Mouse (Mus musculus): ENCODE results near the gene Nutm1. TPM values are rescaled to one million over a fixed set of nuclear protein-coding genes. Genes with fewer than 3 reads are reported as not detected.

Nutm1 gene
- polyA plus RNA-seq, 1 experiment from 2014 or later: 0.05 TPM

GRCm38 (mm10) chr2:112247323-112247722, 11.8 kb downstream of the Nutm1 start:
- ATAC-seq (replicated peaks; ENCODE audit: low FRiP score): no peak
- H3K4me2 ChIP-seq (ENCODE audit: low read depth, low read length, severe bottlenecking): no peak overlapping the region
- no peaks in the 10 kb centered on the region for H3K27me3 ChIP-seq (ENCODE audit: control insufficient read depth, insufficient read depth, low read length)
- H3K27ac ChIP-seq (ENCODE audit: low read depth, low read length): no peak overlapping the region
- no peaks in the 10 kb centered on the region for H3K9me3 ChIP-seq (ENCODE audit: control insufficient read depth, low read length)
- WGBS: 87% methylated on average over 10 of the region's 10 CpGs
- no peak for DNase-seq (ENCODE audit: low spot score)
- no peaks in the 10 kb centered on the region for H3K36me3 ChIP-seq (ENCODE audit: control insufficient read depth, insufficient read depth, low read length)
- H3K4me3 ChIP-seq (ENCODE audit: low read depth, low read length): no peak overlapping the region
- H3K9ac ChIP-seq (ENCODE audit: low read length): no peak overlapping the region
- no peaks in the 10 kb centered on the region for H3K4me1 ChIP-seq (replicated peaks; ENCODE audit: control insufficient read depth, insufficient read depth, low read length)

DNA sequence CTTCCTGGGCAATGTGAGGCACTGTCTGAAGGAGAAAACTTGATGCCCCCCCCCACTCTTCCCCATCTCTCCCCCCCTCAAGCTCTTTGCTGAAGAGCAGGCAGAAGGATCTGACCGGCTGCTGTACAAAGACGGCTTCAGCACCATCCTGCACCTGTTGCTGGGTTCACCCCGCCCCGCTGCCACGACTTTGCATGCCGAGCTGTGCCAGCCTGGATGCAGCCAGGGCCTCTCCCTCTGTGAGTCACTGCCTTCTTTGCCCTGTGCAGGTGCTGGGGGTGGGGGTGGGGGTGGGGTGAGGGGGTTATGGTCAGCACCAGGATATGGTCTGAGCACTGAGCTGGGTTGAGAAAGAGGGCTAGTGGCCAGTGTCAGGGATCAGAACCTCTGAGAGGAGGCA, 12.9 kb downstream of the Nutm1 start:
- Histone ChIP-seq H3K4me3 (ENCODE audit: low read depth, low read length) (no peak overlapping the region), H3K9me3 (ENCODE audit: control insufficient read depth, low read length) (no peaks in the 10 kb centered on the region), H3K4me2 (ENCODE audit: low read depth, low read length, severe bottlenecking) (no peak overlapping the region), H3K27ac (ENCODE audit: low read depth, low read length) (no peak overlapping the region), H3K36me3 (ENCODE audit: control insufficient read depth, insufficient read depth, low read length) (no peaks in the 10 kb centered on the region), H3K9ac (ENCODE audit: low read length) (no peak overlapping the region), H3K4me1 (replicated peaks; ENCODE audit: control insufficient read depth, insufficient read depth, low read length) (no peaks in the 10 kb centered on the region; the same call in 1 of the 2 replicates), H3K27me3 (ENCODE audit: control insufficient read depth, insufficient read depth, low read length) (no peaks in the 10 kb centered on the region)
- ATAC-seq (replicated peaks; ENCODE audit: low FRiP score) (no peak), DNase-seq (ENCODE audit: low spot score) (no peak)
- 87% methylated on average over 6 of the region's 6 CpGs for WGBS

- Histone ChIP-seq H3K9ac (ENCODE audit: low read length) (no peak overlapping the region), H3K4me1 (replicated peaks; ENCODE audit: control insufficient read depth, insufficient read depth, low read length) (no peaks in the 10 kb centered on the region; the same call in none of the 2 replicates), H3K4me3 (ENCODE audit: low read depth, low read length) (no peak overlapping the region), H3K36me3 (ENCODE audit: control insufficient read depth, insufficient read depth, low read length) (no peaks in the 10 kb centered on the region), H3K27ac (ENCODE audit: low read depth, low read length) (no peak overlapping the region), H3K4me2 (ENCODE audit: low read depth, low read length, severe bottlenecking) (no peak overlapping the region), H3K9me3 (ENCODE audit: control insufficient read depth, low read length) (no peaks in the 10 kb centered on the region), H3K27me3 (ENCODE audit: control insufficient read depth, insufficient read depth, low read length) (no peaks in the 10 kb centered on the region)
- no peak for ATAC-seq (replicated peaks; ENCODE audit: low FRiP score)
- 89% methylated on average over 5 of the region's 5 CpGs for WGBS
- no peak for DNase-seq (ENCODE audit: low spot score)
Observed at GRCm38 (mm10) chr2:112245307-112245706, 13.8 kb downstream of the Nutm1 start.

GRCm38 (mm10) chr2:112241787-112242186, 17.3 kb downstream of the Nutm1 start:
- Histone ChIP-seq H3K27me3 (ENCODE audit: control insufficient read depth, insufficient read depth, low read length) (no peaks in the 10 kb centered on the region), H3K4me1 (replicated peaks; ENCODE audit: control insufficient read depth, insufficient read depth, low read length) (no peaks in the 10 kb centered on the region; the same call in none of the 2 replicates), H3K9ac (ENCODE audit: low read length) (no peak overlapping the region), H3K4me2 (ENCODE audit: low read depth, low read length, severe bottlenecking) (no peak overlapping the region), H3K36me3 (ENCODE audit: control insufficient read depth, insufficient read depth, low read length) (no peaks in the 10 kb centered on the region), H3K27ac (ENCODE audit: low read depth, low read length) (no peak overlapping the region), H3K9me3 (ENCODE audit: control insufficient read depth, low read length) (no peaks in the 10 kb centered on the region), H3K4me3 (ENCODE audit: low read depth, low read length) (no peak overlapping the region)
- DNase-seq (ENCODE audit: low spot score) (no peak), ATAC-seq (replicated peaks; ENCODE audit: low FRiP score) (no peak)
- WGBS: 82% methylated on average over 14 of the region's 14 CpGs

GRCm38 (mm10) chr2:112239935-112240721, 19.0 kb downstream of the Nutm1 start:
- Histone ChIP-seq H3K27me3 (ENCODE audit: control insufficient read depth, insufficient read depth, low read length) (no peaks in the 10 kb centered on the region), H3K36me3 (ENCODE audit: control insufficient read depth, insufficient read depth, low read length) (no peaks in the 10 kb centered on the region), H3K27ac (ENCODE audit: low read depth, low read length) (peak overlapping the region; percentile 93), H3K9me3 (ENCODE audit: control insufficient read depth, low read length) (no peaks in the 10 kb centered on the region), H3K9ac (ENCODE audit: low read length) (peak overlapping the region; percentile 80), H3K4me3 (ENCODE audit: low read depth, low read length) (peak overlapping the region; percentile 63), H3K4me2 (ENCODE audit: low read depth, low read length, severe bottlenecking) (peak overlapping the region; percentile 81), H3K4me1 (replicated peaks; ENCODE audit: control insufficient read depth, insufficient read depth, low read length) (no peaks in the 10 kb centered on the region; the same call in none of the 2 replicates)
- WGBS: under 1% methylated on average over 27 of the region's 28 CpGs
- peak; percentile 71 for DNase-seq (ENCODE audit: low spot score)
- ATAC-seq (replicated peaks; ENCODE audit: low FRiP score): peak; percentile 70

GRCm38 (mm10) chr2:112239212-112239934, 19.7 kb downstream of the Nutm1 start, which contains the start of gene Lpcat4:
Gene Lpcat4, plus strand, starts transcription at chr2:112239468.
- Histone ChIP-seq H3K4me1 (replicated peaks; ENCODE audit: control insufficient read depth, insufficient read depth, low read length) (no peaks in the 10 kb centered on the region; the same call in none of the 2 replicates), H3K9ac (ENCODE audit: low read length) (peak within 1 kb of the TSS; percentile 80), H3K4me3 (ENCODE audit: low read depth, low read length) (peak within 1 kb of the TSS; percentile 63), H3K27me3 (ENCODE audit: control insufficient read depth, insufficient read depth, low read length) (no peaks in the 10 kb centered on the region), H3K27ac (ENCODE audit: low read depth, low read length) (peak within 1 kb of the TSS; percentile 93), H3K4me2 (ENCODE audit: low read depth, low read length, severe bottlenecking) (peak within 1 kb of the TSS; percentile 81), H3K9me3 (ENCODE audit: control insufficient read depth, low read length) (no peaks in the 10 kb centered on the region), H3K36me3 (ENCODE audit: control insufficient read depth, insufficient read depth, low read length) (no peaks in the 10 kb centered on the region)
- ATAC-seq (replicated peaks; ENCODE audit: low FRiP score) (peak; percentile 90), DNase-seq (ENCODE audit: low spot score) (peak; percentile 96)
- WGBS: under 1% methylated on average over 51 of the region's 94 CpGs

- ATAC-seq (replicated peaks; ENCODE audit: low FRiP score): no peak
- H3K9me3 ChIP-seq (ENCODE audit: control insufficient read depth, low read length): no peaks in the 10 kb centered on the region
- no peak overlapping the region for H3K4me3 ChIP-seq (ENCODE audit: low read depth, low read length)
- 7% methylated on average over 4 of the region's 4 CpGs for WGBS
- no peak for DNase-seq (ENCODE audit: low spot score)
- H3K27ac ChIP-seq (ENCODE audit: low read depth, low read length): no peak overlapping the region
- no peaks in the 10 kb centered on the region for H3K36me3 ChIP-seq (ENCODE audit: control insufficient read depth, insufficient read depth, low read length)
- no peak overlapping the region for H3K4me2 ChIP-seq (ENCODE audit: low read depth, low read length, severe bottlenecking)
- H3K9ac ChIP-seq (ENCODE audit: low read length): no peak overlapping the region
- no peaks in the 10 kb centered on the region for H3K27me3 ChIP-seq (ENCODE audit: control insufficient read depth, insufficient read depth, low read length)
- H3K4me1 ChIP-seq (replicated peaks; ENCODE audit: control insufficient read depth, insufficient read depth, low read length): no peaks in the 10 kb centered on the region; the same call in none of the 2 replicates
Observed at GRCm38 (mm10) chr2:112238006-112238405, 21.1 kb downstream of the Nutm1 start.

- H3K9me3 ChIP-seq (ENCODE audit: control insufficient read depth, low read length): no peaks in the 10 kb centered on the region
- 83% methylated on average over 2 of the region's 2 CpGs for WGBS
- H3K4me1 ChIP-seq (replicated peaks; ENCODE audit: control insufficient read depth, insufficient read depth, low read length): no peaks in the 10 kb centered on the region; the same call in none of the 2 replicates
- no peak overlapping the region for H3K4me2 ChIP-seq (ENCODE audit: low read depth, low read length, severe bottlenecking)
- no peak overlapping the region for H3K4me3 ChIP-seq (ENCODE audit: low read depth, low read length)
- ATAC-seq (replicated peaks; ENCODE audit: low FRiP score): no peak
- H3K27ac ChIP-seq (ENCODE audit: low read depth, low read length): no peak overlapping the region
- DNase-seq (ENCODE audit: low spot score): peak; percentile 42
- H3K9ac ChIP-seq (ENCODE audit: low read length): no peak overlapping the region
- no peaks in the 10 kb centered on the region for H3K36me3 ChIP-seq (ENCODE audit: control insufficient read depth, insufficient read depth, low read length)
- no peaks in the 10 kb centered on the region for H3K27me3 ChIP-seq (ENCODE audit: control insufficient read depth, insufficient read depth, low read length)
Observed at GRCm38 (mm10) chr2:112236620-112237019, 22.5 kb downstream of the Nutm1 start.
